Mouse (Mus musculus) NIH3T3 (cell line): Measurements from ENCODE around the gene Cd300ld5.
"Not testable (repeated sequence)": the region's sequence is repeated elsewhere in the genome, so short reads cannot be mapped to it uniquely, and the experiment has no call there.

Source experiments
- DNase-seq: peaks from one replicate; pipeline ENCODE4 v3.0.0-alpha.2; 2012; ENCODE audit warnings: low read depth

Cd300ld5 gene

GRCm38 (mm10) chr11:115049282-115049895 is 11.8 kb upstream of the Cd300ld5 start:
- peak; percentile 73 for DNase-seq

- no peak for DNase-seq
These were observed 10.7 kb upstream of the Cd300ld5 start, which contains the start of gene Cd300ld3 for GRCm38 (mm10) chr11:115048259-115048658. TSS of gene Cd300ld3 (minus strand) at chr11:115048409.

GRCm38 (mm10) chr11:115026912-115027311 is 10.7 kb downstream of the Cd300ld5 start, which contains the start of gene Cd300ld4:
TSS of gene Cd300ld4 (minus strand) at chr11:115027012.
- not testable (repeated sequence) for DNase-seq

GRCm38 (mm10) chr11:115016093-115016492 is 21.5 kb downstream of the Cd300ld5 start, which contains the start of gene Cd300ld2:
TSS of gene Cd300ld2 (minus strand) at chr11:115016193.
- not testable (repeated sequence) for DNase-seq

GRCm38 (mm10) chr11:115004070-115004469 is 33.5 kb downstream of the Cd300ld5 start:
- no peak for DNase-seq

- DNase-seq: no peak
These were observed 36.0 kb downstream of the Cd300ld5 start, which contains the start of gene Cd300c2 for GRCm38 (mm10) chr11:115001474-115002040. TSS of gene Cd300c2 (minus strand) at chr11:115001880.

GRCm38 (mm10) chr11:114989793-114990192 is 47.8 kb downstream of the Cd300ld5 start, which contains the start of gene Cd300ld:
TSS of gene Cd300ld (minus strand) at chr11:114989922.
- DNase-seq: no peak

GRCm38 (mm10) chr11:114981866-114982265 is 55.7 kb downstream of the Cd300ld5 start:
- peak; percentile 35 for DNase-seq
